Mouse (Mus musculus) Patski (cell line): ENCODE measurements at regions not wholly inside any gene's neighbourhood (a gene's known extent, or its start where the extent isn't known, plus 50 kb on each side); places are given as distances from the start of the nearest gene placed in this dataset.

Experiments used
- ATAC-seq: fragments of 100-300 bp; one replicate; pipeline ENCODE4 v1.8.0; 2021
- CTCF ChIA-PET: fragments of 350-600 bp; sonication (Branson Sonifier 250); formaldehyde crosslinking; loops from one replicate; lab custom pipeline; 2022; ENCODE audit warnings: inconsistent platforms; lab: Charles Lee
- POLR2A ChIA-PET: fragments of 350-600 bp; sonication (Branson Sonifier 250); formaldehyde crosslinking; loops from one replicate; lab custom pipeline; 2022; ENCODE audit warnings: antibody characterized with exemption, inconsistent platforms; lab: Charles Lee
- DNase-seq: peaks from one replicate; pipeline ENCODE4 v3.0.0-alpha.2; 2011; ENCODE audit warnings: low read depth, low spot score
- H3K27me3 ChIP-seq: fragments of 371-371 bp; one replicate; pipeline ENCODE4 v1.5.1; 2021
- CTCF ChIP-seq: fragments of 100-300 bp; IDR thresholded peaks from one replicate; pipeline ENCODE4 v1.5.1; 2021
- in situ Hi-C: fragments of 300-500 bp; cut with MboI; formaldehyde crosslinking; loops from 3 replicates; pipeline ENCODE4 v1.11.1; 2018; ENCODE audit warnings: low pct_unique_long_range_greater_than_20kb, mixed read lengths

DNA sequence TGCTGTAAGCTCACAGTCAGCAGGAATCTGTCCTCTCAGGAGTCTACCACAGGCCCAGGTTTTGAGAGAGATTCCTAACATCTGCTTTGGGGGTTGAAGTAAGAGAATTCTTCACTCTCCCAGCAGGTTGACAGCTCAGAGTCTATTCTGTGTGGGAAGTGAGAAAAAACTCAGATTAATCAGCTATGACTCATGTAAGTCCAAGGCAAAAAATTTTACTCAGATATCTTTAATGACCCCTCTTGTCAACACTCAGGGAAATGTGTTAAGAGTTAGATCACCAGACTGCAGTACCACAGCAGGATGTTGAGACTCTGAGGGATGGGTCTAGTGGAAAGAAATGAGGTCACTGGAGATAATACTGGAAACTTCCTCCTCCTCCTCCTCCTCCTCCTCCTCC, 688.4 kb downstream of the Hs3st4 start:
- in situ Hi-C loops, result no loop called here
- DNase-seq (no peak), ATAC-seq (peak; percentile 37)
- no peak for TF ChIP-seq CTCF
- POLR2A ChIA-PET, result no interaction called here
- CTCF ChIA-PET, result no interaction called here
- no peaks in the 10 kb centered on the region for H3K27me3 ChIP-seq

DNA sequence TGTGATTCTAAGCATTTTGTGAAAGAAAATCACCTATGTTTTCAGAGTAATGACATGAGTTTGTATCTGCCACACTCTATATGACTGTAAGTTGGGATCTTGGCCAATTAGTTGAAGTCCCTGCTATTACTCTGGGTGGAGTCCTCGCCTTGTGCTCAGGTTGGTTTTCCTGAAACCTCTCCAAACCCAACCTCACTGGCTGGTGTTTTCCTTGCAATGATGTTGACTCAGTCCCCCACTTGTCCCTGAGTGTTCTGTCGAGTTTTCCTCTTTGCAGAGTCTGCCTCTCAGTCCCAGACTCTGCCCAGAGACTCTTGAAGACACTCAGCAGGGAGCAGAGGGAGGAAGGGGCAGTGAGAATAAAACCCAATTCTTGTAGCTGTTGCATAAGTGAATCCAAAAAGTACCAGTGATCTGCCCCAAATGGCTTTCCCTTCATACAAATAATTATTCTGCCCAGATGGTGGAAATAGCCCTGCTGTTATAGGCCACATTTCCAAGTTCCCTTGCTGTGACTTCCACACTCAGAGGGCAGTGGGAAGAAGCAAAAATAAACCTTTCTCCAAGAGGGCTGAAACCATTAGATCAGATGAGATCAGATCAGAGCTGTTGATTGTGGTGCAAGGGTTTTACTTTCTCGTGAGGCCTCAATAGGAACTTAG, 694.3 kb downstream of the Hs3st4 start:
- POLR2A ChIA-PET, result no interaction called here
- no peak for TF ChIP-seq CTCF
- ATAC-seq, result no peak
- no peak for DNase-seq
- no peaks in the 10 kb centered on the region for H3K27me3 ChIP-seq
- CTCF ChIA-PET, result no interaction called here
- in situ Hi-C loops, result no loop called here

DNA sequence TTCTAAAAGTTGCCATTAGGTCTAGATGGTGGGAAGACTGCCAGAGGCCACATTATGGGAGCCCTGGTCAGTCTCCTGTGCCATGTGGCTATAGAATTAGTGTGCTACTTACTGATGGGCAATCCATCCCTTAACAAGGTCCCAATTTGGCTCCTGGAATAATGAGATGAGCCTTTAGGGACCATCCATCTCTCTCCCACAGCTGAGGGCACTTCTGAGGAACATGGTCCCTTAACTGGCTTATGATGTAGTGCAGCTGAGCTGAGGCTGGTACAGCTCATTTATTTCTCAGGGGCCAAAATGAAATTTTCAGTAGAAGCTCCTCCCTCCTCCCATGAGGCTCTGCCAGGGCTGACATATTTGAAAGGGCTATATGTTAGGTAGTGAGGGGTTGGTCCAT, 697.9 kb downstream of the Hs3st4 start:
- in situ Hi-C loops, result no loop called here
- TF ChIP-seq CTCF, result no peak
- H3K27me3 ChIP-seq, result no peaks in the 10 kb centered on the region
- ChIA-PET POLR2A (no interaction called here), CTCF (interaction anchor here (1.3 kb wide), 1 partner anchor 22 kb away, joined by 3 read pairs; no protein-coding TSS in a partner anchor)
- ATAC-seq (no peak), DNase-seq (no peak)

DNA sequence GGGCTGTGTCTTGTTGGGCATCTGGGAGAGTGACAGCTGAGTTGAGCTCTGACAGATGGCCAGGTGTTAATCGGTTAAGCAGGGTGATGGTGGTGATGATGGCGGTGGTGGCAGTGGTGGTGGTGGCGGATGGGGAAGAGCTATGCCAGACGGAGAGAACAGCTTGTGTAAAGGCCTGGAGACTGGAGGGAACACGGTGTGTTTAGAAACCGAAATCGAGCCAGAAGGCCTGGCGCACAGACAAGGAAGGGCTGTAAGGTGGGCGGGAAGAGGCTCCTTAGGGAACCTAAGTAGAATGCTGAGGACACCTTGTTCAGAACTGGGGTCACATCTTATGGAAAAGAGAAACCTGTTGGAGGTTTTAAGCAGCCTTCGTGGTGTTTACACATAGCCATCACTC, 698.5 kb downstream of the Hs3st4 start:
- in situ Hi-C loops, result no loop called here
- ChIA-PET POLR2A (no interaction called here), CTCF (interaction anchor here (0.6 to 1.3 kb wide), 2 partner anchors 10 to 23 kb away, joined by 3 read pairs; no protein-coding TSS in a partner anchor)
- DNase-seq (no peak), ATAC-seq (no peak)
- no peak for TF ChIP-seq CTCF
- H3K27me3 ChIP-seq, result no peaks in the 10 kb centered on the region

DNA sequence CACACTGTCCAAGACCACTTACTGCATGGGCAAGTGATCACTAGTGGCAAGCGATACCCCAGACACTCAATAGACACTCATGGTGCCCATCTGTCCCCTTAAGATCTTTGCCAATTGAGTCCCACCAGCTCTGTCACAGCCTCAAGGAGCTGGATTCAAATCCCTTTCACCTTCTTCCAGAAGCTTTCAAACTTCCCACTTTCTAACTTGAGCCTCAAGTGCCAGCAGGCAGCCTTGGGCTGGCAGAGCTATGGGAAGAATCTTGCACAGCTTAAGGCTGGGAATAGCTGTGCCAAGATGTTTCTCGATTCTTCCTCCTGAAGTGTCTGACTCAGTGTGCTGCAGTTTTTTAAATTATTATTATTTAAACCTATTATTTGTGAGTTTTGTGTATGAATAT, 699.2 kb downstream of the Hs3st4 start:
- ATAC-seq (no peak), DNase-seq (no peak)
- POLR2A ChIA-PET, result no interaction called here
- no peaks in the 10 kb centered on the region for H3K27me3 ChIP-seq
- TF ChIP-seq CTCF, result no peak
- CTCF ChIA-PET, result interaction anchor here (1.3 kb wide), 1 partner anchor 13 kb away, joined by 3 read pairs; no protein-coding TSS in a partner anchor
- in situ Hi-C loops, result no loop called here

DNA sequence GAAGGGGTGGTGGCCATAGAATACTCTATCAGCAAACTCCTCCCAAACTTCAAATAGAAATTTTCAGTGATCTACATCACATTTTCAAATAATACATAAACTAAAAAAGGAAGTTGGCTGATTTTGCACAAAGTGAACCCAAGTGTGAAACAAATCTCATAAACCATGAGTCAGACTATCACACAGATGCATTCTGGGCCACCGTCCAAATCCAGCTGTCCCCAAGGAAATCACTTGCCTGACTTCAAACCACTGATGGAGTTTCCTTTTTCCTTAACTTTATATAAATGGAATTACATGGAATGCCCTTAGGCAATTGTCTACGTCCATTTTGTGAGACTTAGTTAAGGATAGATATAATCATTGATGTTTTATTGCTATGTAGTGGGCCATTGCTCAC, 702.8 kb downstream of the Hs3st4 start:
- ChIA-PET POLR2A (no interaction called here), CTCF (no interaction called here)
- no peak for TF ChIP-seq CTCF
- no peaks in the 10 kb centered on the region for H3K27me3 ChIP-seq
- in situ Hi-C loops, result no loop called here
- ATAC-seq (no peak), DNase-seq (peak; percentile 33)

DNA sequence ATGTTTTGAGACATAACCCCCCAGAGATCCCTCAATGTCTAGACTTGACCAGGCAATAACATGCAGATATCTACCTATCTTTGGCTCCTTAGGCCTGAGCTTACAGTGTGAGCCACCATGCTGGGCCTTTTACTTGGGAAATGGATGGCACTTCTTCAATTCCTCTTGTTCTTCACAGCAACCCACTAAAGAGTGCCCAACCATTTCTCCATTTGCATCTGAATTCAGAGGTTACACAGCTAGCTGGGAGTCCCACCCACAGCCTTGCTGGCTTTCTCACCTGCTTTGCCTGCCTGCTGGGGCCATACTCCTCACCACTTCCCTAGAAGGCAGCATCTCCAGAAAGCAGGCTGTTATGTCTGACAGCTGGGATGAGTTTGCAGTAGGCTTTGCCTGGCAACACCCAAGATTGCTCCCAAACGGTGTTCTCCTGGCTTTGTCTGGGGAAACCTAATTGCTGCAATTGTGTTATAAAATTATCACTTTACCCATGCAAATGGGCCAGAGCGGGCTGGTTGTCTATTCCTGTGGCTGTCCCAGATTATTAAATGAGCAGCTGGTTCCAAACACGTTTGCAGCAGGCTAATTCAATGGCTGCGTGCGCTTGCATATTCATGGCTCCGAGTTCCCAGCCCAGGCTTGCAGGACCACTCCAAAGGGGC, 721.6 kb downstream of the Hs3st4 start:
- ChIA-PET CTCF (no interaction called here), POLR2A (no interaction called here)
- ATAC-seq (no peak), DNase-seq (no peak)
- H3K27me3 ChIP-seq, result no peaks in the 10 kb centered on the region
- in situ Hi-C loops, result no loop called here
- no peak for TF ChIP-seq CTCF

DNA sequence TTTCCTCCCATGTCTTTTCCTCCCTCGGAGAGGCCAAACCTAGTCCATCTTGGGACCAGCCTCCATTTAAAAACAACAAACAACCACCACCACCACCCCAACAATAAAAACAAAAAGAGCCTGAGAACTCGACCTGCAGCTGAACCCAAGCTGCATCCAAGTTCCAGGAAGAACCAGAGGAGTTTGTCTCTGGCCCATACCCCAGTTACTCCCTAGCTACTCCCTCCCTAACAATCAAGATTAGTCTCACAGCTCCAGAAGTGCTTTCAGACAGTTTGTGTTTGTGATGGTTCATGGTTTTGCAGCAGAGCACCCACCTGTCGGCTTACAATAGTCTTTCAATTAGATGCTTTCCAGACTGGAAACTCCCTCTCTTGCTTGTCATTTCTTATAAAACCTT, 724.5 kb downstream of the Hs3st4 start:
- ATAC-seq, result no peak
- ChIA-PET POLR2A (no interaction called here), CTCF (no interaction called here)
- no peak for DNase-seq
- no peaks in the 10 kb centered on the region for H3K27me3 ChIP-seq
- in situ Hi-C loops, result no loop called here
- TF ChIP-seq CTCF, result no peak

DNA sequence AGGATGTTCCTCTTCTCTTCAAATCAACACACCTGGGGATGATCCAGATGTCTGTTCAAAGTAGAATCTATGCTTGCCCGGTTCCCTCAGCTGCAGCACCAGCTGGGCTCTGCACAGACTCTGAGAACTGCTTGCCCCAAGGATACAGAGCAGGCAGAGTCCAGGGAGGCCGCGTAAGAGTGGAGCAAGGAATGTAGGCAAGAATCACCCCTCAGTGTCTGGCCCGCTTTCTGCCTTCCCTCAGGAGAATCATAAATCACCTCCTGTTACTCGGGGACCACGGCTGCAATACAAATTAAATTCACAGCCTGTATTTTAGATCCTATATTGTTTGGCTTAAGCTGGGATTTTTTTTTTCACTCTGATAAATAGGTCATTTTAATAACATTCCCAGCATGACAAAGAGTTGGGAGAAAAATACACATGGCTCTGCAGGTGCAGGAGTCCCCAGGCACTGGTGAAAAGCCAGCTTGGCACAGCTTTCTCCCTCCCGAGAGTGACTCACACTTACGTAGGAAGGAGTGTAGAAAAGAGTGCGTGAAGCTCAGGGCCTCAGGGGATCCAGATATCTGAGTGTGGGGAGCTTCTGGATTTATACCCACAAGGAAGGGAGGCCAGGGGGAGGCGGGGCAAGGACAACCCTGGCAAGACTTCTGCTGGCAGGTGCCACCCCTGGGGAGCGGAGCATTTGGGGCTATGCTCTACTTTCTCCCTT, 726.3 kb downstream of the Hs3st4 start:
- TF ChIP-seq CTCF, result no peak
- CTCF ChIA-PET, result no interaction called here
- DNase-seq, result peak; percentile 25
- H3K27me3 ChIP-seq, result no peaks in the 10 kb centered on the region
- in situ Hi-C loops, result no loop called here
- POLR2A ChIA-PET, result no interaction called here
- ATAC-seq, result no peak

DNA sequence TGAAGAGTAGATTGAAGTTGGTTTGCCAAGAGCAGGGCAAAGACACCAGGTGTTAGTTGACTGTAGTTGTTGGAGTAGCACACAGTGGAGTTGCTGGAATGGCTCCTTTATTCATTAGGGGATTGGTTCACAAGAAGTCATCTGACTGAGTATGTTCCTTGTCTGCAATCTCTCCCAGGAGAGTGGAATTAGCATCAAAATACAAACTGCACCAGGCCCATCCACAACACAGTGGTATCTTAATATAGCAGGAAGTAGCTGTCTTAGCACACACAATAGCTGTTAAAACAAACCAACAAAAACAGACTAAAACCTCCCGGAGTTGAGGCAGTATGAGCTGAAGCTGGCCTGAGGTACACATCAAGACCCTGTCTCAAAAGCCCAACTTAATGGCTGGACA, 723.5 kb upstream of the Kdm8 start:
- no peaks in the 10 kb centered on the region for H3K27me3 ChIP-seq
- in situ Hi-C loops, result no loop called here
- no peak for ATAC-seq
- ChIA-PET CTCF (no interaction called here), POLR2A (no interaction called here)
- no peak for DNase-seq
- TF ChIP-seq CTCF, result no peak

DNA sequence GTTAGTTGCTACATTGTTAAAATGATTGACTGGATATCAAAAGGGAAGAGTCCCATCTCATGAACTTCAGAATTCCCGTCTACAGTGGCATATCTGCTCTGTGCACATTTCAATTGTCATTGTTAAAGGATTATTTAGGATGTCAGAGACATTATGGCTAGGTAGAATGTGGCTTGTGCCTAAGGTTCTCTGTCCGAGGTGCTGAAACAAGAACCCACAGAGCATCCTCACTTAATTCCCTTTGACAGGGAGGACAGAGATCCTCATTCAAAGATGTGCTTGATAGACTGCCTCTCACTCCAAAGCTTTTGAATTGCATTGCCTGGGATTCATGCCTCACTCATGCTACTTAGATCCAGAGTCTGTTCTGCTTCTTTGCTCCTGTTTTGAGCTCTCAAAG, 702.4 kb upstream of the Kdm8 start:
- in situ Hi-C loops, result no loop called here
- POLR2A ChIA-PET, result no interaction called here
- TF ChIP-seq CTCF, result no peak
- no peaks in the 10 kb centered on the region for H3K27me3 ChIP-seq
- DNase-seq (no peak), ATAC-seq (no peak)
- CTCF ChIA-PET, result no interaction called here
